Mouse (Mus musculus): Measurements from ENCODE around the gene Gal3st4. TPM values are rescaled to one million over a fixed set of nuclear protein-coding genes. Genes with fewer than 3 reads are reported as not detected.

The Gal3st4 gene
- polyA plus RNA-seq, 1 experiment from 2014 or later = 4.5 TPM

DNA sequence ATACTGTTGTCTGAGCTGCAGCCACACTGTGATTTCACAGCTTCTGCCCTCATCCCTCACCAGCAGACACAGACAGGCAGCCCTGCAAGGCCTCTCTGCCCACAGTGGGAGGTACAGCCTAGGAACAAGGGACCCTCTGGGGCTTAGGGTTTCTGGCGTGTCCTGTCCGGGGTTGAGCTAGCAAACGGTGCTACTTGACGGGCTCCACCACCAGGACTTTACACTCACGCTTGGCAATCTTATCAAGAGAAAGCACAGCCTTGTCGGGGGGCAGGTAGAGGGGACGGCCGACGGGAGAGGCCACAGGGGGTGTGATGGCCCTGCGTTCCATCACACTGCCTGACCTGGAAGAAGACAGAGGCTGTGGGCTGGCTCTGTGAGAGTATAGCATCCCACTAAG lies 12.6 kb downstream of the Gal3st4 start:
- Histone ChIP-seq H3K27me3 (ENCODE audit: control insufficient read depth, insufficient read depth, low read length) (no peaks in the 10 kb centered on the region), H3K9ac (ENCODE audit: low read length) (no peak overlapping the region), H3K4me2 (replicated peaks; ENCODE audit: low read depth) (no peak overlapping the region), H3K4me1 (replicated peaks; ENCODE audit: control insufficient read depth, insufficient read depth) (0 out of 2 replicates have a peak, but pooled peaks cover 7% of the 10 kb centered on the region), H3K4me3 (ENCODE audit: low read depth, low read length) (no peak overlapping the region), H3K36me3 (ENCODE audit: control insufficient read depth, insufficient read depth, low read length) (peaks cover 10% of the 10 kb centered on the region; the same call in 1 of the 2 replicates), H3K9me3 (ENCODE audit: control insufficient read depth, low read length) (no peaks in the 10 kb centered on the region), H3K27ac (replicated peaks) (no peak overlapping the region)
- ATAC-seq (ENCODE audit: low FRiP score, low TSS enrichment) = no peak
- TF ChIP-seq CTCF (IDR thresholded peaks at IDR 0.05; ENCODE audit: low read depth) (no peak), EP300 (optimal IDR thresholded peaks at IDR 0.05) (no peak)
- 71% methylated on average over 10 of the region's 10 CpGs for WGBS
- DNase-seq (ENCODE audit: low spot score) = no peak

- DNase-seq (ENCODE audit: low spot score) (no peak), ATAC-seq (ENCODE audit: low FRiP score, low TSS enrichment) (no peak)
- H3K27ac ChIP-seq (replicated peaks) = no peak overlapping the region
- no peak overlapping the region for H3K4me3 ChIP-seq (ENCODE audit: low read depth, low read length)
- WGBS = 75% methylated on average over 7 of the region's 7 CpGs
- peaks cover 10% of the 10 kb centered on the region; the same call in 1 of the 2 replicates for H3K36me3 ChIP-seq (ENCODE audit: control insufficient read depth, insufficient read depth, low read length)
- TF ChIP-seq CTCF (IDR thresholded peaks at IDR 0.05; ENCODE audit: low read depth) = no peak
- TF ChIP-seq EP300 (optimal IDR thresholded peaks at IDR 0.05) = no peak
- H3K27me3 ChIP-seq (ENCODE audit: control insufficient read depth, insufficient read depth, low read length) = no peaks in the 10 kb centered on the region
- H3K4me2 ChIP-seq (replicated peaks; ENCODE audit: low read depth) = no peak overlapping the region
- H3K4me1 ChIP-seq (replicated peaks; ENCODE audit: control insufficient read depth, insufficient read depth) = 0 out of 2 replicates have a peak, but pooled peaks cover 5% of the 10 kb centered on the region
- no peak overlapping the region for H3K9ac ChIP-seq (ENCODE audit: low read length)
- H3K9me3 ChIP-seq (ENCODE audit: control insufficient read depth, low read length) = no peaks in the 10 kb centered on the region
These were observed 13.6 kb downstream of the Gal3st4 start for GRCm38 (mm10) chr5:138258993-138259392.

DNA sequence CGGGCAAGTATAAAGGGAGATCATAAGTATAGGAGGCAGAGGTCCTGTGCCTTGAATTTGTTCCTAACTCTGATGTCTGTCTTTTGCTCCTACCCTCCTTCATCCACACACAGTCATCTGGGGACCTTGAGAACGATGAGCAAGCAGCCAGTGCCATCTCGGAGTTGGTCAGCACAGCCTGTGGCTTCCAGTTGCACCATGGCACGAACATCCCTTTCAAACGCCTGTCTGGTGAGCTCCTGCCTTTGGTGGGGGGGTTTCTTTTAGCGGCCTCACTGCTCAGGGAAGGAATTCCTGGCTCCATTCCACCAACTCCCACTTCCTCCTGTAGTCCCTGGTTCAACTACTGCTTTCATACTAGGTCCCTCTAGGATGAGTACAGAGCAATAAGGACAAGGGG lies 14.1 kb downstream of the Gal3st4 start:
- H3K27me3 ChIP-seq (ENCODE audit: control insufficient read depth, insufficient read depth, low read length) = no peaks in the 10 kb centered on the region
- H3K4me3 ChIP-seq (ENCODE audit: low read depth, low read length) = no peak overlapping the region
- no peak overlapping the region for H3K27ac ChIP-seq (replicated peaks)
- no peaks in the 10 kb centered on the region for H3K9me3 ChIP-seq (ENCODE audit: control insufficient read depth, low read length)
- H3K9ac ChIP-seq (ENCODE audit: low read length) = no peak overlapping the region
- WGBS = 82% methylated on average over 6 of the region's 6 CpGs
- H3K4me1 ChIP-seq (replicated peaks; ENCODE audit: control insufficient read depth, insufficient read depth) = 0 out of 2 replicates have a peak, but pooled peaks cover 5% of the 10 kb centered on the region
- H3K36me3 ChIP-seq (ENCODE audit: control insufficient read depth, insufficient read depth, low read length) = peaks cover 10% of the 10 kb centered on the region; the same call in 1 of the 2 replicates
- ATAC-seq (ENCODE audit: low FRiP score, low TSS enrichment) = no peak
- H3K4me2 ChIP-seq (replicated peaks; ENCODE audit: low read depth) = no peak overlapping the region
- no peak for DNase-seq (ENCODE audit: low spot score)
- TF ChIP-seq CTCF (IDR thresholded peaks at IDR 0.05; ENCODE audit: low read depth) = no peak
- no peak for TF ChIP-seq EP300 (optimal IDR thresholded peaks at IDR 0.05)

- no peak for DNase-seq (ENCODE audit: low spot score)
- peaks cover 10% of the 10 kb centered on the region; the same call in 1 of the 2 replicates for H3K36me3 ChIP-seq (ENCODE audit: control insufficient read depth, insufficient read depth, low read length)
These were observed 14.6 kb downstream of the Gal3st4 start for GRCm38 (mm10) chr5:138258078-138258477.

DNA sequence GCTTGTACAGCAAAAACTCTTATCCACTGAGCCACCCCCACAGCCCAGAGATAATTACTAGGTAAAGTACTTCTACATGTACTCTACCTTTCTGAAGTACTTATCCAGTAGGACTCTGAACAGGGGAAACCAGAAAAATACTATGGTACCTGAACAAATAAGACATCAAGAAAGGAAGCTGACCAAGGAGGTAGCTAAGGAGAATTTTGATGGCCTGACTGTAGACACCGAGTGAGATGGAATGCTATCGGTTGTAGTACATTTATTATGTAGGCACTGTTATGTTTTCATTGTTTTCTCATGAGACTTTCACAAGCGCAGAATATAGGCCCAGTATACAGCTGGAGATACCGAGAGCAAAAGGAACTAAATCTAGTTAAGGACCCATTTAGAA lies 15.1 kb downstream of the Gal3st4 start:
- H3K9ac ChIP-seq (ENCODE audit: low read length) = no peak overlapping the region
- peaks cover 10% of the 10 kb centered on the region; the same call in 1 of the 2 replicates for H3K36me3 ChIP-seq (ENCODE audit: control insufficient read depth, insufficient read depth, low read length)
- H3K4me3 ChIP-seq (ENCODE audit: low read depth, low read length) = no peak overlapping the region
- no peaks in the 10 kb centered on the region for H3K9me3 ChIP-seq (ENCODE audit: control insufficient read depth, low read length)
- no peak for ATAC-seq (ENCODE audit: low FRiP score, low TSS enrichment)
- no peaks in the 10 kb centered on the region for H3K27me3 ChIP-seq (ENCODE audit: control insufficient read depth, insufficient read depth, low read length)
- H3K4me1 ChIP-seq (replicated peaks; ENCODE audit: control insufficient read depth, insufficient read depth) = 0 out of 2 replicates have a peak, but pooled peaks cover 5% of the 10 kb centered on the region
- WGBS = 90% methylated on average over 4 of the region's 4 CpGs
- no peak overlapping the region for H3K4me2 ChIP-seq (replicated peaks; ENCODE audit: low read depth)
- no peak for TF ChIP-seq CTCF (IDR thresholded peaks at IDR 0.05; ENCODE audit: low read depth)
- no peak for TF ChIP-seq EP300 (optimal IDR thresholded peaks at IDR 0.05)
- no peak for DNase-seq (ENCODE audit: low spot score)
- no peak overlapping the region for H3K27ac ChIP-seq (replicated peaks)

More at GRCm38 (mm10) chr5:138258078-138258477, 14.6 kb downstream of the Gal3st4 start:
- H3K4me2 ChIP-seq (replicated peaks; ENCODE audit: low read depth) = no peak overlapping the region
- TF ChIP-seq CTCF (IDR thresholded peaks at IDR 0.05; ENCODE audit: low read depth) (no peak), EP300 (optimal IDR thresholded peaks at IDR 0.05) (no peak)
- H3K9ac ChIP-seq (ENCODE audit: low read length) = no peak overlapping the region
- no peak for ATAC-seq (ENCODE audit: low FRiP score, low TSS enrichment)
- H3K4me1 ChIP-seq (replicated peaks; ENCODE audit: control insufficient read depth, insufficient read depth) = 0 out of 2 replicates have a peak, but pooled peaks cover 5% of the 10 kb centered on the region
- H3K9me3 ChIP-seq (ENCODE audit: control insufficient read depth, low read length) = no peaks in the 10 kb centered on the region
- H3K27ac ChIP-seq (replicated peaks) = no peak overlapping the region
- no peak overlapping the region for H3K4me3 ChIP-seq (ENCODE audit: low read depth, low read length)
- no peaks in the 10 kb centered on the region for H3K27me3 ChIP-seq (ENCODE audit: control insufficient read depth, insufficient read depth, low read length)
- 73% methylated on average over 3 of the region's 3 CpGs for WGBS

DNA sequence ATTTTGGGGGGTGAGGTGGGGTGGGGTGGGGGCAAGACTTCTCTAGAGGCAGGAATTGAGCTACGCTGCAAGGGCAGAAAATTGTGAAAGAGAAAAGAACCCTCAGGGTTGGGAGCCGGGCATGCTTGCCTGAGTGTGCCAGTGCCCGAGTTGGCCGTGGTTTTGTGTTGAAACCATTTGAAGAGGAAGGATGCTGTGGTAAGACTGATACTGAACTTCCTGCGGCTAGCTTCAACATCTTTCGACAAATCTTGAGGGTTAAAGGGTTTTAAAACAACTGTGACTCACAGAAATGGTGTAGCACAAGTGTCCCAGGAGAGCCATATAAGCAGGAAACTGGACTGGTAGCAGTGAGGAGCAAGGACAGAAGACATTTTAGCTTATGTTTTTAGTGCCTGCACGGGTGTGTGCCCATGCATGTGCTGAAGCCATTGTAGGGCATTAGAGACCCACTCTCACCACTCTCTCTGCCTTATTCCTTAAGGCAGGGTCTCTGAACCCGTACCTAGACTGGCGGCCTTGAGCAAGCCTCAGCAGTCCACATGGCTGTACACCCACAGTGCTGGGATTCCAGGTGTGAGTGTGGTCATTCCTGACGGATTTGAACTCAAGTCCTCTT lies 15.6 kb downstream of the Gal3st4 start:
- Histone ChIP-seq H3K4me3 (ENCODE audit: low read depth, low read length) (no peak overlapping the region), H3K36me3 (ENCODE audit: control insufficient read depth, insufficient read depth, low read length) (peaks cover 10% of the 10 kb centered on the region; the same call in 1 of the 2 replicates), H3K9ac (ENCODE audit: low read length) (no peak overlapping the region), H3K9me3 (ENCODE audit: control insufficient read depth, low read length) (no peaks in the 10 kb centered on the region), H3K4me2 (replicated peaks; ENCODE audit: low read depth) (no peak overlapping the region), H3K27ac (replicated peaks) (no peak overlapping the region), H3K27me3 (ENCODE audit: control insufficient read depth, insufficient read depth, low read length) (no peaks in the 10 kb centered on the region), H3K4me1 (replicated peaks; ENCODE audit: control insufficient read depth, insufficient read depth) (0 out of 2 replicates have a peak, but pooled peaks cover 5% of the 10 kb centered on the region)
- 89% methylated on average over 10 of the region's 10 CpGs for WGBS
- ATAC-seq (ENCODE audit: low FRiP score, low TSS enrichment) (no peak), DNase-seq (ENCODE audit: low spot score) (no peak)
- TF ChIP-seq CTCF (IDR thresholded peaks at IDR 0.05; ENCODE audit: low read depth) (no peak), EP300 (optimal IDR thresholded peaks at IDR 0.05) (no peak)
